Mouse (Mus musculus) lung, postnatal 25 days (tissue): ENCODE measurements around the gene Rdh16f1.
A peak's percentile ranks its signal among the peaks of the same experiment; 100 is the strongest.
"Not testable (repeated sequence)": the region's sequence is repeated elsewhere in the genome, so short reads cannot be mapped to it uniquely, and the experiment has no call there.

Experiments used
- DNase-seq: peaks from one replicate; pipeline ENCODE4 v3.0.0; 2022; ENCODE audit warnings: low spot score

The Rdh16f1 gene

GRCm38 (mm10) chr10:127829121-127829520, 69.5 kb downstream of the Rdh16f1 start:
- DNase-seq = no peak

DNA sequence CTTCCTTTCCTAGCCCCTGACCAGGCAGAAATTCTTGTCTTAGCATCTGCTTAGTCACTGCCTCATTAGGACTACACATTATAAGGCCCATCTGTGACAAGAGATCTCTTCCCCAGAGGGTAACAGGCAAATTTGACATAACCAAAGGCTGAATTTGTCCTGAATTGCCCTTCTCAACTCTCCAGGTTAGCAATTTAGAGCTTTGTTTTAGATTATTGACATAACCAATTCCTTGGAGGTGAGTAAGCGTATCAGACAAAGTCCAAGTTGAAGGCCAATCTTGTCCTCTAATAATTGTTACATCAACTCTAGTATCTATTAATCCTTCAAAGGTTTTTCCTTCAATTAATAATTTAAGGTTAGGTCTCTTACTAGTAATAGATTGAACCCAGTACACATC, 74.6 kb downstream of the Rdh16f1 start:
- not testable (repeated sequence) for DNase-seq

- no peak for DNase-seq
Observed at GRCm38 (mm10) chr10:127835292-127835691, 75.7 kb downstream of the Rdh16f1 start.

DNA sequence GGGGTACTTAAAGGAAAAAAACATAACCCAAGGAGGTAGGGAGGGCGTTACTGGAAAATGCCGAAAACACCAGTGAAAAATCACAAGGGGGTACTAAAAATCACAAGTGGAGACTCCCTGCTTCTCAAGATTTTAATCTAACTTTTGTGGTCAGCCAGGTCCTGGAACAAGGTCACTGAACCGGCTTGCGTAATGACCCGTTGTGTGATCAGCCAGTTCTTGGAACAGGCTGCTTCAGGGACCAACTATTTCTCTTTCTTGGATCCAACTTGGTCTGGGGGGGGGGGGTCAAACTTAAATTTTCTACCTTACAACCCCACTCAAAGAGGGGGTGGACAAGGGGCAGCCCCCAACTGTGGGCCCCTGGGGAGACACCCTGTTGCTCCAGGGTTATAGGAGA, 78.2 kb downstream of the Rdh16f1 start:
- DNase-seq = peak; percentile 1

GRCm38 (mm10) chr10:127838539-127838938, 79.0 kb downstream of the Rdh16f1 start:
- no peak for DNase-seq

DNA sequence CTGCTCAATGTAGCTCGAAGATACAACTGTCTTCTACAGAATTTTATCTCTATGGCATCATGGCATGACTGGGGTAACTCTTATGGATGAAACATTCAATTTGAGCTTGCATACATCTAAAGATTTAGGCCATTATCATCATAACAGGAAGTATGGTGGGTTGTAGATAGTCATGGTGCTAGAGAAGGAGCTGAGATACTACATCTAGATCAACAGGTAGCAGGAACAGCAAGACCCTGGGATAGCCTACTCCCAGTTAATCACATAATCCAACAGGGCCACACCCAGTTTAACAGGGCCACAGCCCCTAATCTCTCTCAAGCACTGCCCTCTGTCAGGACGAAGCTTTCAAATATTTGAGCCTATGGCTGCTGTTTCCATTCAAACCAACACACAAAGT, 81.2 kb downstream of the Rdh16f1 start:
- no peak for DNase-seq
